Mouse (Mus musculus) T-helper 1 cell (primary cell): ENCODE measurements around the gene Anpep.

Experiments
- in situ Hi-C: fragments of 300-600 bp; cut with MboI, MseI; formaldehyde crosslinking; loops from one replicate; pipeline ENCODE4 v1.15.1; 2025; ENCODE audit warnings: high pct_unique_total_duplicates

Gene Anpep

GRCm38 (mm10) chr7:79866294-79867000 is 5.6 kb upstream of the Anpep start:
- in situ Hi-C loops, result no loop called here

DNA sequence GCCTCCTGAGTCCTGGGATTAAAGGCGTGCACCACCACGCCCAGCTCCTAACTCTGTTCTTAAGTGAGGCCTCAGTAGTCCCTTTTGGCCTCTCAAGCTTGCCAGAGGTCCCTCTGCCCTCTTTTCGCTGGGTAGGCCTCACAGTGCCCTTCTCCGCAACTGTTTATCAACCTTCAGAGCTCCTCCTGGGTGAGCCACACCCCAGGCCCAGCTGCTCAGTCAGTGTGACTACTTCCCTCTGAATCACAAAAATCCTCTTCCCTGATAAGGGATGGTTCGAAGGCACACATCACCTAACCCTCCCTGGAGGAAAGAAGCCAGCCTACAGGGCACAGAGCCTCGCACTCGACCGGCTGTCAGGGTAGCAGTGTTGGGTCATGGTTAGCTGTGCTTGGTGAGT is 935 bp upstream of the Anpep start:
- in situ Hi-C loops, result no loop called here

- in situ Hi-C loops, result no loop called here
These were observed 1.8 kb downstream of the Anpep start for GRCm38 (mm10) chr7:79858956-79859630.

DNA sequence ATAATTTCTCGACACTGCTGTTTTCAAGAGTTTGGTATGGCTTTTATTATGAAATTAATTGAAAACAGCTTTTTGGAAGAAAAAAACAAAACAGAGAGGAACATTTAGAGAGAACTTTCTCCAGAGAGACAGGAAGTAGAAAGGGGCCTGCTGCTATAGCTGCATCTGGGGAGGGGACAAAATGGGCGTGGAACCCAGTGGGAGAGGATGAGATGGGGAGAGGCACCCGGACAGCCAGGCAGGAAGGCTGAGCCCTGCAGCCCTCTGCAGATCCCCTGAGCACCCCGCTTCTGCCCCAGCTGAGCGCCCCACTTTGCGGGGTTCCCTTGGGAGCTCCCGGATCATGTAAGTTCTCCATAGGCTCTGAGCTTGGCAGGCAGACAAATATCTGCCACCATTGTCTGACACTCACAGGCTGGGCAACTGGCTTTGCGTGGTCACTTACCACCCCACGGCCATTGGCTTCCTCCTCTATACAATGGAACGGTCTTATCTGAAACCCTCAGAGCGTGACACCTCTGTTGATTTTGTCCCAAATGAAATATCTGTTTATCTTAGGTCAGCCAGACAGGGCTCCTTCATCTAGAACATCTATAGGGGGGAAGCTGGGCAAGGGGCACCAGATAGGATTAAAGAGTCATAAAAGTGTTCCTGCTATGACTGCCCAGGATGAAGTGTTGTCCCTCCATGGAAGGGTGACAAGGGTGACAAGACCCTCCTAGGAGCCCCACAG is 2.5 kb downstream of the Anpep start:
- in situ Hi-C loops, result no loop called here

DNA sequence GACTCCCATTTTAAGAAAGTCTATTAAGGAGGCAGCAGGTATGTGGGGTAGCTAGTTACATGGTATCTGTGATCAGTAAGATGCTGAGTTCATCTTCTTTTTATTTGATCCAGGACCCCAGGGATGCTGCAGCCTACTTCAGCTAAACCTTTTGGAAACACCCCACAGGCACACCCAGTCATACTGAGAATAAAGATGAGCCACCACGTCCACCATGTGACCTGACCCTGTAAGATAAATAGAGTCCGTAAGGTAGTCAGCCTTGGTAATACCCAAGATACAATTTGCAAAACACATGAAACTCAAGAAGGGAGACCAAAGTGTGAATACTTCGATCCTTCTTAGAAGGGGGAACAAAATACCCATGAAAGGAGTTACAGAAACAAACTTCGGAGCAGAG is 4.6 kb downstream of the Anpep start:
- in situ Hi-C loops, result no loop called here

- in situ Hi-C loops, result no loop called here
These were observed 13.1 kb downstream of the Anpep start for GRCm38 (mm10) chr7:79847456-79848451.

GRCm38 (mm10) chr7:79846342-79846741 is 14.5 kb downstream of the Anpep start:
- in situ Hi-C loops, result no loop called here

GRCm38 (mm10) chr7:79844090-79844802 is 16.6 kb downstream of the Anpep start:
- in situ Hi-C loops, result no loop called here

DNA sequence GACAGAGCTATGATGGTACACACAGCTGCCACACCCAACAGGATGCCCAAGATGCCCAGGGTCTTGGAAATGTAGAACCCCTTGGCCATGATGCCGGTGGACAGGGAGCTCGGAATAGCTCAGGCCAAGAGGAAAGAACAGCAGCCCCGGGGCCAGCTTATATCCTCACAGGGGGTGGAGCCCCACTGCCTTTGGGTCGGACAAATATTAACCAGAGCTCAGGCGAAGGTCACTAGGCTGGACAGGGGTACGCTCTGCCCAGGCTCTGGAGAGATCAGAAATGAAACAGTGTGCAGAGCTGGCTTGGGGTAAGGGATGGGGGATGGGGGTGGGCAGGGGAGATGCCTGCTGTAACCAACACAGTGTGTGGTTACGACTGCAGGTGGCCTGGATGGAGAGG is 18.7 kb downstream of the Anpep start:
- in situ Hi-C loops, result no loop called here

GRCm38 (mm10) chr7:79837247-79837646 is 23.6 kb downstream of the Anpep start:
- in situ Hi-C loops, result no loop called here

DNA sequence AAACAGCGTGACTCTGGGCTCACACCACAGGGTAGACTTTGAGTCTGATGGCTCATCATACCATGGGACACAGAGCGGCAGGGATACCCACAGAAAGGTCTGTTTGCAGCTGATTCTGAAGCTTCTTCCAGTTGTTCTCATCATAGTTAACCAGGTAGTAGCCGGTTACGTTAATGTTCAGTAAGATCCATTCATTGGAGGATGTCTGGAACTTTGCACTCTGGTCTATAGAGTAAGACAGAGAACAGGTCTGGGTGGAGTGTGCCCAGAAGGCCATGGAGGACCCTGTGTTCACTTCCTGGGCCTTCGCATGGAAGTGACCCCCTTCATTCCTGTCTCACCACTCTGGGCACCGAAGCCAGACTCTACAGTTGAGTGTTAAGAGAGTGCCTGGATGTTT is 25.7 kb downstream of the Anpep start:
- in situ Hi-C loops, result no loop called here

DNA sequence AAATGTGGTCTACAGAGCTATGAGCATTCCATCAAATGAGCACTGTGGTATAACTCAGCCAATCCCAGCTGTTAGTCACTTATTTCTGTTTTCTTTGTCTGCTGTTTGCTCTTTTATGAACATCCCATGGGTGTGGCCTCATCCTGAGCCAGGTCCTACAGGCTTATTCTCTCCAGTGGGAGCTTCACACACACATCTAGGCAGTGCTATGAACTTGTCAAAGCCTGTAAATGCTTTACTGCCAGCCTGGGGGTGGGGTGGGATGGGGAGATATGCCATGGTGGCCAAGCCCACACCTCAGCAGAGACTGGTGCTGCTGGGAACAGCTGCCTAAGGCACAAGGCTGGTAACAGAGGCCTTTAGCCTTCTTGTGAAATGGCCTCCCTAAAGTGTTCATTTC is 27.9 kb downstream of the Anpep start:
- in situ Hi-C loops, result no loop called here

DNA sequence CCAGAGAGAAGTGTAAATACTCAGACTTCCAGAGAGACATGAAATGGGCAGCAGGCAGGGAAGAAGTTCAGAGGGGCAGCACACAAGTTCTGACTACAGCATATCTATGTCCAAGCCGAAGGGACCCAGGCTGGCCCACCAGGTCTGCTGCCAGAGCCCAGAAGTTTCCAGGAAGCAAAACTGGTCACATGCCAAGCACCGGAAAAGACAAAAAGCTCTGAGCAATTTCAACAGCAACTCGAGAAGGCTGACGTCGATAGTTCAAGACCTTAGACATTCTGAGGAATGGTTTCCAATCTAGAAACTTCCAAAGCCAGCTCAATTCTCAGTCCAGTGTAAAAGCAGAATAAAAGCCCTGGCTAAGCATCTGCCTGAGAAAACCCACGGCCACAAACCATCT is 29.3 kb downstream of the Anpep start:
- in situ Hi-C loops, result no loop called here

DNA sequence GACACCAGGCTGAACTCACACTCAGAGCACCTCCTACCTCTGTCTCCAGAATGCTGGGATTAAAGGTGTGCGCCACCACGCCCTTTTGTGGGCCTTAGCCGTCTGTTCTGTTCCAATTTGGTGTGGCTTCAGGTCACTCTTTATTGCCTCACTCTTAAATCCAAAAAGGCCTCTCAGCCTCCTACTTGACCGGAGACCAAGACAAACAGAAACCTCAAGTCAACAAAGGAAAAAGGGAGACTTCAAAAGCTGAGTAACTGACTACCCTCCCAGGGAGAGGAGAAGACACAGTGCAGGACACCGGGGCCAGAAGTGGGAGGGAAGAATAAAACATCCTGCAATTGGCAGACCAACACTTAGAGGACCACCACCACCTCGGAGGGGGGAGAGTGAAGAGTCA is 29.7 kb downstream of the Anpep start:
- in situ Hi-C loops, result no loop called here

GRCm38 (mm10) chr7:79828341-79828740 is 32.5 kb downstream of the Anpep start:
- in situ Hi-C loops, result no loop called here

DNA sequence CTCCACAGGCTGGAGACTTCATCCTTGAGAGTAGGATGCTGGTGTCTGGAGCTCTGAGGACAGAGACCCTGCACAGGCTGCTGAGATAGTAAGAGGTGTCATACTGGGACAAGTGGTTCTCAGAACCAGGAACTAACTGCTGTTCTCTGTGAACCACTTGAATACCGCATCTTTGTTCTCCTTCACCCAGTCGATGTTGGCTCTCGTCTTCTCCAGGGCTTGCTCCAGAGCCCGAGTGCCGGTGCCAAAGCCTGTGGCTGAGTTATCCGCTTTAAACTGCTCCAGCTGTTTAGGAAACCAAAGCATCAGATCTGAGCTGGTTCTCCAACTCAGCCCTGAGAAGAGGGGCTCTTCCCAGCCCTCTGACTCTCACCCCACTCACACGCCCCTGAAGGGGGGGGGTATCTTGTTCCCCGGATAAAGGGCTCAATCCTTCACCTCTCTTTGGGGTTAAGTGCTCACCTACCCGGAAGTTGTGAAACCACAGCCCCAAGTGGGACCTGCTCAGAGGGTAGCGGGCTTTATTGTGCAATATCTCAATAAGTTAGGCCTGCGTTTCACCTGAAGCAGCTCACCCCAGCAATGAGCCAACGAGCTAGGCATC is 38.7 kb downstream of the Anpep start:
- in situ Hi-C loops, result no loop called here

- in situ Hi-C loops, result no loop called here
These were observed 40.9 kb downstream of the Anpep start for GRCm38 (mm10) chr7:79819996-79820395.

DNA sequence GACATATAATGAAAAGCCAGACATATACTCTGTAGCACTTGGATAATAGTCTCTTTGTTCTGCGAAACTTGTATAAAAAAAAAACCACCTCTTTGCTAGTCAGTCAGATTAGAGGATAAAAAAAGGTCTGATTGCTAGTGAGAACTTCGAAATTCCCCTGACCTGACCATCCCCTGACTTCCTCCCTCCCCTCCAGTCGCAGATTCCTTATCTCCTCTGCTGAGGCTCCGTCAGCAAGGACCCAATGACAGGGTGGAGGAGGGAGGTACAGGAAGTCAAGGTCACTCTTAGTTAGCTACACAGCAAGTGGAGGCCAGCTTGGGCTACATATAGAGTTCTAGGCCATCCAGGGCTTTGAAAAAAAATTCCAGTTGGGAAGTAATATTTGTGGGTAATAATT is 41.3 kb downstream of the Anpep start:
- in situ Hi-C loops, result no loop called here

- in situ Hi-C loops, result no loop called here
These were observed 42.5 kb downstream of the Anpep start for GRCm38 (mm10) chr7:79818321-79818720.

DNA sequence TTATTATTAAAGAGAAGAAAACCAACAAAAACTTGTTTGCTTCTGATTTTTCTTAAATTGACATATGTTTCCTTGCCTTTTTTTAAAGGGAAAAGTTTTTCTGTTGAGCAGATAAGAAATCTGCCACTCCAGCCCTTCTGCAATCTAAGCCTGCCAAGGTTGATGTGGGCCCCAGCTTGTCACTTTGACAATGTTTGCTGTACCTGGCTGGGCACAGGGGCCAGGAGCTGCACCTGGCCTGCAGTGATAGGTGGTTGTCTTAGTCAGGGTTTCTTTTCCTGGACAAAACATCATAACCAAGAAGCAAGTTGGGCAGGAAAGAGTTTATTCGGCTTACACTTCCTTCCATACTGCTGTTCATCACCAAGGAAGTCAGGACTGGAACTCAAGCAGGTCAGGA is 47.5 kb downstream of the Anpep start:
- in situ Hi-C loops, result no loop called here
